Mouse (Mus musculus) myocyte (in vitro differentiated cells): ENCODE measurements around the gene Rsf1. TPM values are rescaled to one million over a fixed set of nuclear protein-coding genes. Genes with fewer than 3 reads are reported as not detected.

Experiments
- H3K27me3 ChIP-seq: one replicate; pipeline ENCODE4 v1.6.1; 2011; ENCODE audit not compliant: control insufficient read depth, insufficient read depth, insufficient read length
- H3K36me3 ChIP-seq: one replicate; pipeline ENCODE4 v1.6.1; 2011; ENCODE audit not compliant: control insufficient read depth, insufficient read depth
- H3K4me2 ChIP-seq: one replicate; pipeline ENCODE4 v1.6.1; 2011; ENCODE audit warnings: low read depth, control low read depth
- H3K4me3 ChIP-seq: one replicate; pipeline ENCODE4 v1.5.1; 2011; ENCODE audit warnings: mild to moderate bottlenecking, control low read depth, moderate library complexity
- H3K79me2 ChIP-seq: one replicate; pipeline ENCODE4 v1.6.1; 2011; ENCODE audit not compliant: control insufficient read depth, insufficient read depth
- H3ac ChIP-seq: one replicate; pipeline ENCODE4 v1.6.1; 2011; ENCODE audit not compliant: control insufficient read depth, insufficient read length
- CEBPB ChIP-seq: IDR thresholded peaks from 2 replicates; pipeline ENCODE4 v1.6.1; 2011; ENCODE audit warnings: mild to moderate bottlenecking, moderate library complexity; ENCODE audit not compliant: poor library complexity, insufficient read depth, severe bottlenecking
- E2F4 ChIP-seq: IDR thresholded peaks from one replicate; pipeline ENCODE4 v1.6.1; 2011; ENCODE audit warnings: mild to moderate bottlenecking, control low read depth, moderate library complexity; ENCODE audit not compliant: insufficient read depth
- MAX ChIP-seq: IDR thresholded peaks from one replicate; pipeline ENCODE4 v1.6.1; 2011; ENCODE audit warnings: low read depth, mild to moderate bottlenecking, control low read depth
- MYOD1 ChIP-seq, 3 experiments: IDR thresholded peaks; one replicate each; pipeline ENCODE4 v1.6.1; 2011; ENCODE audit warnings: control low read depth in 2 of 3, low read depth in 2 of 3, mild to moderate bottlenecking in 2 of 3, moderate library complexity in 1 of 3; ENCODE audit not compliant: insufficient read length in 2 of 3, control insufficient read depth in 1 of 3
- MYOG ChIP-seq, 3 experiments: IDR thresholded peaks; one replicate each; pipeline ENCODE4 v1.6.1; 2011; ENCODE audit warnings: control low read depth in 2 of 3, low read depth in 2 of 3, mild to moderate bottlenecking in 2 of 3; ENCODE audit not compliant: insufficient read length in 2 of 3, control insufficient read depth in 1 of 3, insufficient read depth in 1 of 3
- POLR2A ChIP-seq: IDR thresholded peaks from one replicate; pipeline ENCODE4 v1.6.1; 2011; ENCODE audit warnings: low read depth, mild to moderate bottlenecking, control low read depth, moderate library complexity; ENCODE audit not compliant: insufficient read length
- POLR2AphosphoS2 ChIP-seq: IDR thresholded peaks from one replicate; pipeline ENCODE4 v1.6.1; 2011; ENCODE audit warnings: low read depth, control low read depth; ENCODE audit not compliant: insufficient read length
- REST ChIP-seq: IDR thresholded peaks from one replicate; pipeline ENCODE4 v1.6.1; 2011; ENCODE audit warnings: mild to moderate bottlenecking, control low read depth, moderate library complexity; ENCODE audit not compliant: insufficient read depth, insufficient read length
- SRF ChIP-seq: IDR thresholded peaks from one replicate; pipeline ENCODE4 v1.6.1; 2011; ENCODE audit warnings: low read depth; ENCODE audit not compliant: control insufficient read depth, insufficient read length
- TCF12 ChIP-seq: IDR thresholded peaks from one replicate; pipeline ENCODE4 v1.6.1; 2011; ENCODE audit warnings: mild to moderate bottlenecking, control low read depth; ENCODE audit not compliant: poor library complexity, insufficient read depth, severe bottlenecking
- TCF3 ChIP-seq: IDR thresholded peaks from one replicate; pipeline ENCODE4 v1.6.1; 2011; ENCODE audit warnings: low read depth, control low read depth; ENCODE audit not compliant: insufficient read length
- USF1 ChIP-seq: IDR thresholded peaks from one replicate; pipeline ENCODE4 v1.6.1; 2011; ENCODE audit warnings: low read depth, mild to moderate bottlenecking, control low read depth, moderate library complexity
- polyA plus RNA-seq: library from polyadenylated mRNA; unstranded; fragments of >200 nt; fragmentation: generic; extraction: Trizol; gene quantifications from one replicate; pipeline ENCODE4 v1.2.1, GENCODE M21; 2012; ENCODE audit warnings: missing spikeins

The Rsf1 gene
- polyA plus RNA-seq, 1 experiment: 4.3 TPM

DNA sequence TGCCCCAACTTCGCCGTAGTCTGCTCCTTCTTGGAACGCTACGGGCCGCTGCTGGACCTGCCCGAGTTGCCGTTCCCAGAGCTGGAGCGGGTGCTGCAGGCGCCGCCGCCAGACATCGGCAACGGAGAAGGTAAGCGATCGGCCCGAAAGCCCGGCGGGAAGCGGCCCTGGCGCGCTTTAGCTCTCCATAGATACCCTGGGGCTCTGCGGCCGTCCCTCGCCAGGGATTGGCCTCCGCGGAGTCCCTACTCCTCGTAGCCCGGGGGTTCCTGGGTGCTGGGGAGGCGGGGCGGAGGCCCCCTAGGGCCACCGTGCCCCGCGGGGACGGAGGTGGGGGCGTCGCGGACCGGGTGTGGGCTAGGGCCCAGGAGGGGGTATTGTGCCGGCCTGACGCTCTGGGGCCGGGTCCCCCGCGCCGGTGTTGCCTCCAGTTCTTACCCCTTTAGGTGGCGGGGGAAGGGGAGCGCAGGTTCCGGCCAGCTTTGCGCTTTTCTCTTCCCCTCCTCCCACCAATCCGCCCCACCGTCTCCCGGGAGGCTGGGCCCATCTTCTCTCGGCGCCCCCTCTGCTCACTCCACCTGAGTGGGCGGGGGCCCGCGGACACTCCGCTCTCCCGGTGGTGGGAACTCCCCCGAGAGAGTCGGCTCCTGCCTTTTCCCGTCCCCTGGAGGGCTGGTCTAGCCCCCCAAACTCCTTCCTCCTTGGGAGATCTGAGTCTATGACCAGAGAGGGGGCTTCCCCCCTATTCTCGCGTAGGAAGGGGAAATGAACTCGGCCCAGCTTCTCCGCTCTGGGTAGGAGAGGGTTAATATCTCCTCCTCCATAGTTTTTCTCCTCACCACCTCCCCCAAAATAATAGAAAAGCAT is 520 bp downstream of the Rsf1 start:
- peak overlapping the region; percentile 51 for H3ac ChIP-seq
- no peaks in the 10 kb centered on the region for H3K36me3 ChIP-seq
- peak overlapping the region; percentile 83 for H3K4me3 ChIP-seq
- TF ChIP-seq POLR2A (no peak), CEBPB (no peak), SRF (no peak), MAX (no peak), MYOG (IDR thresholded peaks at IDR 0.05; ENCODE audit: control insufficient read depth in 1 of 3, insufficient read depth in 1 of 3, insufficient read length in 2 of 3, low read depth in 2 of 3) (no peak), TCF12 (no peak), E2F4 (no peak), REST (no peak), MYOD1 (IDR thresholded peaks at IDR 0.05; ENCODE audit: control insufficient read depth in 1 of 3, insufficient read length in 2 of 3, low read depth in 2 of 3) (no peak), TCF3 (no peak), USF1 (no peak), POLR2AphosphoS2 (no peak)
- no peaks in the 10 kb centered on the region for H3K27me3 ChIP-seq
- peaks cover 49% of the 10 kb centered on the region for H3K79me2 ChIP-seq
- peak overlapping the region; percentile 95 for H3K4me2 ChIP-seq

DNA sequence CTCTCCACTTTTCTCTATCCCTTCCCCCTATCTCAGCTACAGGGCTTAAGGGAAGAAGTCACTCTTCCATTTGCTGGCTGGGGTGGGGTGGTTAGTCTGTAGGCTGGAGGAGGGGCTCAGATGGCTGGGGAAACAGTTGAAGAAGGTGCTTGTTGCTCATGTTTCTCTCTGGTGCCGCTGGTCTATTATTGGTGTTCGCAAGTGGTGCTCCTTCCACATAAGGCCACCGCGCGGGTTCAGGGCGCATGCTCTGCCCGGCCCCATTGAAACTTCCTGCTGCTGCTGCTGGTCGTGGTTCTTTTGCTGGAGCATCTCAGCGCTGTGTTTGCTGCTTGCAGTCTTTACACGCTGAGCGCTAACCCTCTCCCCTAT is 1.1 kb downstream of the Rsf1 start:
- H3K36me3 ChIP-seq: no peaks in the 10 kb centered on the region
- peak overlapping the region; percentile 51 for H3ac ChIP-seq
- H3K79me2 ChIP-seq: peaks cover 56% of the 10 kb centered on the region
- peak overlapping the region; percentile 83 for H3K4me3 ChIP-seq
- peak overlapping the region; percentile 95 for H3K4me2 ChIP-seq
- no peaks in the 10 kb centered on the region for H3K27me3 ChIP-seq
- TF ChIP-seq E2F4: no peak
- peak; percentile 58 for TF ChIP-seq POLR2AphosphoS2
- TF ChIP-seq REST: no peak
- TF ChIP-seq TCF12: no peak
- TF ChIP-seq MYOG (IDR thresholded peaks at IDR 0.05; ENCODE audit: control insufficient read depth in 1 of 3, insufficient read depth in 1 of 3, insufficient read length in 2 of 3, low read depth in 2 of 3): no peak
- no peak for TF ChIP-seq MYOD1 (IDR thresholded peaks at IDR 0.05; ENCODE audit: control insufficient read depth in 1 of 3, insufficient read length in 2 of 3, low read depth in 2 of 3)
- no peak for TF ChIP-seq TCF3
- TF ChIP-seq SRF: peak; percentile 81
- no peak for TF ChIP-seq CEBPB
- peak; percentile 67 for TF ChIP-seq POLR2A

DNA sequence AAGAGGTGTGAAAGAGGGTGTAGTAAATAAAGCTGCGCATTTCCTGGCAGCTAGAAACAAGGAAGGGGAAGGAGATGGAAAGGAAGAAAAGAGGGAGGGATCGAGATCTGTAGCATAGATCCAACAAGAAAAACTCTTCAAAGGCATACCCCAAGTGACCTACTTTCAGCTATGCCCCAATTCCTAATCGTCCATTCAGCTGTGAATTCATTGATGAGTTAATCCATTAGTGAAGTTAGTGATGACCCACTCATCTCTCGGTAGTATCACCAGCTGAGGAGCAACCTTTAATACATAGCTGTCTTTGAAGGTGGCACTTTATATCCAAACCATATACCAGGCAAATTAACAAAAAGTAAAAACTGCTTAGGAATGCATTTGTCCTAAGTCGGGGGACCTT is 8.8 kb downstream of the Rsf1 start:
- H3K4me2 ChIP-seq: no peak overlapping the region
- TF ChIP-seq TCF12 (no peak), SRF (no peak), E2F4 (no peak), POLR2A (no peak), MYOG (IDR thresholded peaks at IDR 0.05; ENCODE audit: control insufficient read depth in 1 of 3, insufficient read depth in 1 of 3, insufficient read length in 2 of 3, low read depth in 2 of 3) (no peak), POLR2AphosphoS2 (no peak), REST (no peak), MYOD1 (IDR thresholded peaks at IDR 0.05; ENCODE audit: control insufficient read depth in 1 of 3, insufficient read length in 2 of 3, low read depth in 2 of 3) (no peak), USF1 (no peak), TCF3 (no peak), MAX (no peak), CEBPB (no peak)
- H3ac ChIP-seq: no peak overlapping the region
- no peaks in the 10 kb centered on the region for H3K36me3 ChIP-seq
- H3K4me3 ChIP-seq: no peak overlapping the region
- H3K79me2 ChIP-seq: peaks cover 87% of the 10 kb centered on the region
- H3K27me3 ChIP-seq: no peaks in the 10 kb centered on the region

- Histone ChIP-seq H3K79me2 (peaks cover 82% of the 10 kb centered on the region), H3K27me3 (no peaks in the 10 kb centered on the region), H3K4me3 (no peak overlapping the region), H3ac (no peak overlapping the region), H3K4me2 (no peak overlapping the region), H3K36me3 (no peaks in the 10 kb centered on the region)
- TF ChIP-seq REST: no peak
- no peak for TF ChIP-seq MYOG (IDR thresholded peaks at IDR 0.05; ENCODE audit: control insufficient read depth in 1 of 3, insufficient read depth in 1 of 3, insufficient read length in 2 of 3, low read depth in 2 of 3)
- no peak for TF ChIP-seq TCF3
- TF ChIP-seq MYOD1 (IDR thresholded peaks at IDR 0.05; ENCODE audit: control insufficient read depth in 1 of 3, insufficient read length in 2 of 3, low read depth in 2 of 3): no peak
- TF ChIP-seq USF1: no peak
- no peak for TF ChIP-seq CEBPB
- TF ChIP-seq TCF12: no peak
- no peak for TF ChIP-seq SRF
- TF ChIP-seq E2F4: no peak
Observed at GRCm38 (mm10) chr7:97590488-97590887, 10.8 kb downstream of the Rsf1 start.

DNA sequence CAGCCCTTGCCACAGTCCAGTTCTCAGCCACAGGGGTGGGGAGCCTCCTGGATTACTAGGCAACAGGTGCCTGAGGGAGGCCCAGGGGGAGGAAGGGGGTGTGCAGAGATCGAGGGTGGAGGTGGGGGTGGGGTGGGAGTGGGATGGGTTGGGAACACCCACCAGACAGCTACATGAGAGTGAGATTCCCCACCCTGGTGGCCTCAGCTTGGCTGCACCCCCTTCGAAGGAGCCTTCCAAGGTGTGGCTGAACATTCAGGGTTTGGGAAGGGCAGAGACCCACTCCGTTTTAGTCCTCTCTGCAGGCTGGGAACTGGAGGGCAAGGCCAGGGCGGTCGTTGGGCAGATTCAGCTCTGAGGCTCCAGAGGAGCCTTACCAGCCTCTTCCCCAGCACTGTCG is 11.6 kb downstream of the Rsf1 start:
- H3ac ChIP-seq: no peak overlapping the region
- H3K36me3 ChIP-seq: no peaks in the 10 kb centered on the region
- H3K4me2 ChIP-seq: no peak overlapping the region
- H3K4me3 ChIP-seq: no peak overlapping the region
- TF ChIP-seq REST: no peak
- TF ChIP-seq SRF: no peak
- no peak for TF ChIP-seq MAX
- no peak for TF ChIP-seq CEBPB
- TF ChIP-seq POLR2AphosphoS2: no peak
- no peak for TF ChIP-seq MYOG (IDR thresholded peaks at IDR 0.05; ENCODE audit: control insufficient read depth in 1 of 3, insufficient read depth in 1 of 3, insufficient read length in 2 of 3, low read depth in 2 of 3)
- no peak for TF ChIP-seq USF1
- no peak for TF ChIP-seq TCF3
- TF ChIP-seq TCF12: no peak
- no peak for TF ChIP-seq POLR2A
- no peak for TF ChIP-seq MYOD1 (IDR thresholded peaks at IDR 0.05; ENCODE audit: control insufficient read depth in 1 of 3, insufficient read length in 2 of 3, low read depth in 2 of 3)
- no peak for TF ChIP-seq E2F4
- no peaks in the 10 kb centered on the region for H3K27me3 ChIP-seq
- peaks cover 82% of the 10 kb centered on the region for H3K79me2 ChIP-seq
